Mouse (Mus musculus) neural tube, embryonic 15.5 days (tissue): ENCODE data around the gene Rab3a. TPM values are rescaled to one million over a fixed set of nuclear protein-coding genes. Genes with fewer than 3 reads are reported as not detected.

Source experiments
- ATAC-seq: fragments of 200-750 bp; cut with Nextera tagmentation; 2 replicates; pipeline ENCODE4 v1.8.0; 2017; ENCODE audit warnings: mild to moderate bottlenecking, moderate TSS enrichment, moderate library complexity; ENCODE audit not compliant: low FRiP score
- H3K27ac ChIP-seq: fragments of 300-500 bp; sonication (generic); replicated peaks from 2 replicates; pipeline ENCODE4 v1.5.1; 2015; ENCODE audit warnings: mild to moderate bottlenecking, inconsistent platforms
- H3K27me3 ChIP-seq: fragments of 300-500 bp; sonication (generic); replicated peaks from 2 replicates; pipeline ENCODE4 v1.6.1; 2015; ENCODE audit warnings: inconsistent platforms
- H3K36me3 ChIP-seq: fragments of 300-500 bp; sonication (generic); 2 replicates; pipeline ENCODE4 v1.6.1; 2015; ENCODE audit warnings: inconsistent platforms
- H3K4me1 ChIP-seq: fragments of 300-500 bp; sonication (generic); 2 replicates; pipeline ENCODE4 v1.6.1; 2015; ENCODE audit warnings: inconsistent platforms
- H3K4me2 ChIP-seq: fragments of 300-500 bp; sonication (generic); 2 replicates; pipeline ENCODE4 v1.6.1; 2015; ENCODE audit warnings: inconsistent platforms, mild to moderate bottlenecking, moderate library complexity
- H3K4me3 ChIP-seq: fragments of 300-500 bp; sonication (generic); replicated peaks from 2 replicates; pipeline ENCODE4 v1.5.1; 2015; ENCODE audit warnings: mild to moderate bottlenecking, inconsistent platforms
- H3K9ac ChIP-seq: fragments of 300-500 bp; sonication (generic); replicated peaks from 2 replicates; pipeline ENCODE4 v1.6.1; 2015; ENCODE audit warnings: mild to moderate bottlenecking, inconsistent platforms
- H3K9me3 ChIP-seq: fragments of 300-500 bp; sonication (generic); replicated peaks from 2 replicates; pipeline ENCODE4 v1.6.1; 2016; ENCODE audit warnings: inconsistent platforms
- WGBS: fragments of 180-500 bp; shearing (Covaris S2); methylation state at CpG from one replicate; pipeline ENCODE4 v1.1.7; 2015; ENCODE audit warnings: mixed read lengths; 5-methylcytosine and 5-hydroxymethylcytosine counted together
- polyA plus RNA-seq: library from polyadenylated mRNA; unstranded; fragments of >200 nt; fragmentation: Nextera tagmentation; extraction: Ambion mirVana; gene quantifications from 2 replicates; pipeline ENCODE4 v1.2.1, GENCODE M21; 2015

The Rab3a gene
- polyA plus RNA-seq: 536 and 627 TPM in 2 replicates

DNA sequence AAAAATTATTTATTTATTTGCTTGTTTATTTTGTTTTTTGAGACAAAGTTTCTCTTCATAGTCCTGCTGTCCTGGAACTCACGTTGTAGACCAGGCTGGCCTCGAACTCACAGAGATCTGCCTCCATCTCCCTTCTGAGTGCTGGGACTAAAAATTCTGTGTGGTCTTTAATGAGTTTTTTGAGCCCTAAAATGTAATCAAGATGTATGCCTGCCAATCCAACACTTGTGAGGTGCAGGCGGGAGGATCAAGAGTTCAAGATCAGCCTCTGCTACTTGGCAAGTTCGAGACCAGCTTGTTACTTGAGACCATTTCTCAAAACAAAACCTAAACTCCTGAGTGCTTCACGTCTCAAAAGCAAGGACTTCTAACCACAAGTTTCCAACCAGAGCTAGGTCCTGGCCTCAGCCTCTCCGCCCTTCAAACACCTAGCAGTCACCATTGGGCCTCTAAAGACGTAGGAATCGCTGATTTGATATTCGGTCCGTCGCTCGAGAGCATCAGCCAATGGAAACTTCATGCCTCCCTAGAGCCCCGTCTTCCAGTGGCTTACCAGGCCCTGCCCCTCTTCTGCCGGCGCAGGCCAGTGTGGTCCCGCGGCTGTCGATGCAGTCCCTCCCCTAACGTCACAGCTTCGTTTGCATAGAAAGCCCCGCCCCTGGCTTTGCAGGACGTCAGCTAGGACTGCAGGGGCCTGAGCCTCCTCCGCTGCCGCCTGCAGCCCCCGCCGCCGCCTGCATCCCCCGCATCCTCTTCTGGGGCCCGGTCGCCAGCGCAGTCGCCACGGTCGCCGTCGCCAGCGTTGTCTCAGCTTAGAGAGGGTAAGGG, at the start of gene Rab3a:
TSS of gene Rab3a (plus strand) at position 637 of the 828 bp plus-strand sequence.
- peaks cover 9% of the 10 kb centered on the region; the same call in 1 of the 2 replicates for H3K27me3 ChIP-seq
- H3K36me3 ChIP-seq: peaks cover 32% of the 10 kb centered on the region
- H3K4me2 ChIP-seq: peak within 1 kb of the TSS; percentile 73
- H3K4me1 ChIP-seq: peaks cover 46% of the 10 kb centered on the region
- peak within 1 kb of the TSS; percentile 78 for H3K9ac ChIP-seq
- H3K4me3 ChIP-seq: peak within 1 kb of the TSS; percentile 69
- WGBS: 9% methylated on average over 37 of the region's 37 CpGs
- peak; percentile 97 for ATAC-seq
- peak within 1 kb of the TSS; percentile 92 for H3K27ac ChIP-seq
- no peaks in the 10 kb centered on the region for H3K9me3 ChIP-seq

DNA sequence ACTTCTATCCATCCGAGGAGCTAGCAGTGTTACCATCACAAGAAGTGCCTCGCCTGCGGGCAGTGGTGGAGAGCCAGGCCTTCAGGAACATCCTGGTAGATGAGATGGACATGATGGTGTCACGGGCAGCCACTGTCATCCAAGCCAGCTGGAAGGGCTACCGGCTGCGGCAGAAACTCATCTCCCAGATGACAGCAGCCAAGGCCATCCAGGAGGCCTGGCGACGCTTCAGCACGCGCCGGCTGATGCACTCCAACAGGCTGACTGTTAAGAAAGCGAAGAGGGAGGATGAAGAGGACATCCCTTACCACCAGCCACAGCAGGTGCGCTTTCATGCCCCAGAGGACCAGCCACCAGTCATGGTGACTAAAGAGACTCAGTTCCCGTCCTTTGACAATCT, 46.2 kb upstream of the Rab3a start:
- Histone ChIP-seq H3K27me3 (no peaks in the 10 kb centered on the region), H3K4me2 (no peak overlapping the region), H3K36me3 (no peaks in the 10 kb centered on the region; the same call in 1 of the 2 replicates), H3K27ac (no peak overlapping the region), H3K9ac (no peak overlapping the region), H3K4me1 (peaks cover 8% of the 10 kb centered on the region), H3K4me3 (no peak overlapping the region), H3K9me3 (no peaks in the 10 kb centered on the region)
- WGBS: 93% methylated on average over 14 of the region's 14 CpGs
- ATAC-seq: no peak

DNA sequence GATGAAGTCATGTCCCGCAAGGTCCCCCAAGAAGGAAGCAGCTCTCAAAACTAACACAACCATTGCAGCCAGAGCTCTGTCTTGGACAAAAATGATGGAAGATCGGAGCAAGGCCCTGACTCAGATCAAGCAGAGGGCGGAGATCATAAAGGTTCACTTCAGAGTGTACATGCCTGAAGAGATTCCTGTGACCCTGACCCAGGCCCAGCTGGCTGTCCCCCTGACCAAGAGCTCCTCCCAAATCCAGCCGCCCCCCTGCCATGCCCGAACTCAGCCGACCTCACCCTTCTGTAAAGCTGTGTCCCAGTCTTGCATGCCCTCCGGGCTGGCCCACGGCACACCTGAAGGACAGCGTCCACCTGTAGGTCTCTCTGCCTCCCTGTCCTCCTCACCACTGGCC, 44.7 kb upstream of the Rab3a start:
- H3K36me3 ChIP-seq: no peaks in the 10 kb centered on the region
- no peaks in the 10 kb centered on the region for H3K27me3 ChIP-seq
- no peak overlapping the region for H3K9ac ChIP-seq
- H3K4me1 ChIP-seq: no peaks in the 10 kb centered on the region
- WGBS: 95% methylated on average over 9 of the region's 9 CpGs
- no peak overlapping the region for H3K27ac ChIP-seq
- H3K4me3 ChIP-seq: no peak overlapping the region
- H3K9me3 ChIP-seq: no peaks in the 10 kb centered on the region
- ATAC-seq: no peak
- no peak overlapping the region for H3K4me2 ChIP-seq

DNA sequence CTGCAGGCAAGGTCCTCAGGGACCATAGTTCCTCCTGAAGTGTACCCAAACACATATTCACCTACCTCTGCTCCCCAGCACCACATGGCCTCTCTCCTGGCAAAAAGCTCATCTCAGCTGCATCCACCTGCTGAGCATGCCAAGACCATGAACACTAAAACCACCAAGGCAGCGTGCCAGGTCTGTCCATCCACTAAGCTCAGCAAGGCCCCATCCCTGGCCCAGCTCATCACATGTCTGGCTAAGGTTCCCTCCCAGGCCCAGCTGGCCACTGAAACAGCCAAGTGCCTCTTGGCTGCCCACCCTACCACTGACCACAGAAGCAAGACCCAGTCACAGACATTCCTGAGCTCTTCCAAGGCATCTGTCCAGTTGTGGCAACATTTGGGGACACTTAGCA, 44.2 kb upstream of the Rab3a start:
- 95% methylated on average over 1 of the region's 1 CpGs for WGBS
- no peak for ATAC-seq

DNA sequence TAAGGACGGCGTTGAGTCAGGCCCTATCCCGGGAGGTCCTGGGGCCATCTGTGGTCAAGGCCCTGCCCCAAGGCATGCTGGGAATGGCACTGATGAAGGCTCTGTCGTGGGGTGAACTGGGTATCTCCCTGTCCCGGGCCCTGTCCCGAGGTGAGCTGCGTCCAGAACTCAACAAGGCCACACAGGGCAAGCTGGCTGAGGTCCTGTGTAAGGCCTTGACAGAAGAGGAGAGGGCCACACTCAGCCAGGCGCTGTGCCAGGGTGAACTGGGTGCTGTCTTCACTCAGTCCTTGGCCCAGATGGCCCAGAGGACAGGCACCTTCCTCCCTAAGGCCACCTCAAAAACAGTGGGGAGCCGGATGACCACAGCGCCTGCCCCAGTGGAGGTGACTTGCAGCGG, 43.4 kb upstream of the Rab3a start:
- ATAC-seq: no peak
- Histone ChIP-seq H3K9ac (no peak overlapping the region), H3K4me1 (no peaks in the 10 kb centered on the region), H3K4me3 (no peak overlapping the region), H3K4me2 (no peak overlapping the region), H3K9me3 (no peaks in the 10 kb centered on the region), H3K27ac (no peak overlapping the region), H3K36me3 (no peaks in the 10 kb centered on the region), H3K27me3 (no peaks in the 10 kb centered on the region)
- WGBS: 89% methylated on average over 11 of the region's 11 CpGs

More for the DNA sequence above, 44.2 kb upstream of the Rab3a start:
- Histone ChIP-seq H3K4me3 (no peak overlapping the region), H3K27ac (no peak overlapping the region), H3K9ac (no peak overlapping the region), H3K4me1 (no peaks in the 10 kb centered on the region), H3K36me3 (no peaks in the 10 kb centered on the region), H3K27me3 (no peaks in the 10 kb centered on the region), H3K9me3 (no peaks in the 10 kb centered on the region), H3K4me2 (no peak overlapping the region)

DNA sequence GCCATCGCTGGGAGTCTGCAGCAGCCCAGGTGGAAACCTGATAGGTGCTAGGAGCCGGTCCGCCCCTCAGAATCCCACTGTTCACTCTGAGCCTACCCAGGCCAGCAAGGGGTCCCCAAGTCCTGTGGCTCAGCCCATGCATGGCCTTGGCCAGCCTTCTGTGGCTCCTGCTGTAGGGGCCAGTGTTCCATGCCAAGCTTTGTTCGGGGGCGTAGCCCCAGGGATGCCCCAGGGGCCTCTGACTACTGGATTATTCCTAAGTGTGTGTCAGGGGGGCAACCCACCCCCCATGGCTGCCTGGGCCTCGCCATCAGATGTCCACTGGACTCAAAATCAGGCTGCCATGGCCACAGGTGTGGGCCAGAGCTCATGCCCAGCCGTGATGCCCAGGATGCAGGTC, 40.5 kb upstream of the Rab3a start:
- H3K4me1 ChIP-seq: no peaks in the 10 kb centered on the region
- H3K4me2 ChIP-seq: no peak overlapping the region
- H3K27ac ChIP-seq: no peak overlapping the region
- 0 out of 2 replicates have a peak, but pooled peaks cover 2% of the 10 kb centered on the region for H3K27me3 ChIP-seq
- H3K4me3 ChIP-seq: no peak overlapping the region
- WGBS: 87% methylated on average over 7 of the region's 7 CpGs
- no peaks in the 10 kb centered on the region for H3K36me3 ChIP-seq
- H3K9me3 ChIP-seq: no peaks in the 10 kb centered on the region
- H3K9ac ChIP-seq: no peak overlapping the region
- 0 out of 2 replicates have a peak, but pooled peaks have one; percentile 8 for ATAC-seq

DNA sequence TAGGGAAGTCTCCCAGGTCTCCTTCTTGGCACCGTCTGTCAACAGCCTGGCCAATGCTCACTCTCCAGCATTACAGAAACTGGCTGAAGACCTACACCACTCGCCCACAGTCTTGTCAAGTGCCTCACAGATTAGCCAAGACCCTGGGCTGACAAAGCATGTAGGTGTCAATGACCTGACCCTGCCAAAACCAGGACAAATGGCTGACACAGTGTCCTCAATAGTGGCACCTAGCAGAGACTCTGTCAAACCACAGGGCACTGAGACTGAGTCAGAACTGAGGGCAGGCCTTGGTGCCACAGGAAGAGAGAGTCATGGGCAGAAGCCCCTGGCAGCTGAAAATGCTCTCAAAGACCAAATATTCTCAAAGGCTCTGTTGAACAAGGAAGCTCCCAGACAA, 39.4 kb upstream of the Rab3a start:
- ATAC-seq: no peak
- Histone ChIP-seq H3K9ac (no peak overlapping the region), H3K4me3 (no peak overlapping the region), H3K27ac (no peak overlapping the region), H3K27me3 (peaks cover 2% of the 10 kb centered on the region; the same call in 1 of the 2 replicates), H3K9me3 (no peaks in the 10 kb centered on the region), H3K4me2 (no peak overlapping the region), H3K36me3 (no peaks in the 10 kb centered on the region), H3K4me1 (no peaks in the 10 kb centered on the region)
- 79% methylated on average over 2 of the region's 2 CpGs for WGBS

DNA sequence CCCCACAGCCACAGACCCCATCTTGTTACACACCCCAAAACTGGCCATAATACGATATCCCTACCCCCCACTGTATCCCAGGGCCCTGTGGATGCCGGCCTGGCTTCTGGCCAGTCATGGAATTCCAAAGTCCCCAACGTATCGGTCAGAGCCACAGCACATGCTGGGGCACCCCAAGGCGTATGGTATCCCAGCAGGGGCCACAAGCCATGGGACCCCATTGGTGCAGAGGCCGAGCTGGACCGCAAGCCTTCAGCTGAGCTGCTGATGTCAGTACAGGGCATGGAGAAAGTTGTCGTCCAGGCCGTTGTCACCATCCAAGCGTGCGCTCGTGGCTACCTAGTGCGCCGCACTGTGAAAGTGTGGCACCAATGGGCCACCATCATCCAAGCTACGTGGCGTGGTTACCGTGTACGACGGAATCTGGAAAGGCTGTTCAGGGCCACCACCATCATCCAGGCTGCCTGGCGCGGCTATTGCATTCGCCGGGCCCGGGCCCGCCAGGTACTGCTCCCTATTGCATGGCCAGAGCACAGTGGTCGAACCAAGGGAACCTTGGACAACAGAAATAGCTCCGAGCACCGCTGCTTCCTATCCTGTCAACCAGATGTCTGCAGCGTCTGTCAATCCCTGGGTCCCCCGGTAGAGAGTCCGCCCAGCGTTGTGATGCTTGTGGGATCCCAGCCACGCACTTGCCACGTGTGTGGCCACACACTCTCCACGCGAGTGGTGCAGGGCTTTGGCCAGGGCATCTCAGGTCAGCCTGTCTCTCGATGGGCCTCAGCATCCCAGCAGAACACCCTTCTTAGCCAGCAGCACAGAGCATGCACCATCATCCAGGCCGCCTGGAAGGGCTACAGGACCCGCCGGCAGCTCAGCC, 37.7 kb upstream of the Rab3a start:
- Histone ChIP-seq H3K36me3 (no peaks in the 10 kb centered on the region), H3K27me3 (peaks cover 2% of the 10 kb centered on the region; the same call in 1 of the 2 replicates), H3K27ac (no peak overlapping the region), H3K4me3 (no peak overlapping the region), H3K4me1 (no peaks in the 10 kb centered on the region), H3K4me2 (no peak overlapping the region), H3K9ac (no peak overlapping the region), H3K9me3 (no peaks in the 10 kb centered on the region)
- WGBS: 87% methylated on average over 40 of the region's 40 CpGs
- ATAC-seq: no peak

DNA sequence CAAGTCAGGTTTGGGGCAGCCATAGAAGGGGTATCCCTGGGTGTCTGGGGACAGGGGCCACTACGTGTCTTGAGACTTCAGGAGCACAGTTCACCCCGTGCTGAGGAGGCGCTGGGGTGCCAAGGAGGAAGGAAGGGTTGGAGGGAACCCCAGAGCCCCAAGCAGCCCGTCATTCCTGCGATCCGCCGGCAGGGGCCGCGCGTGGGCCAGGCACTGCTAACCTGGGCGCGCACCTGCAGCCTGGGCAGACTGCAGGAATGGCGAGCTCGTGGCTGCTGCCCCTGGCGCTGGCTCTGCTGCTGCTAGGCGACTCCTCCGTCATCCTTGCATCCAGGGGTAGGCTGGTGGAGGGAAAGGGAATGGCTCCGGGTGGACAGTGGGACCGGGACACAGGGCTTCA, 36.2 kb upstream of the Rab3a start, which contains the start of gene Gm3336:
TSS of gene Gm3336 (plus strand) at position 247 of the 400 bp plus-strand sequence.
- Histone ChIP-seq H3K9me3 (no peaks in the 10 kb centered on the region), H3K4me1 (no peaks in the 10 kb centered on the region), H3K9ac (no peak within 1 kb of the TSS), H3K4me3 (no peak within 1 kb of the TSS), H3K27ac (no peak within 1 kb of the TSS), H3K4me2 (peak within 1 kb of the TSS; percentile 29), H3K36me3 (no peaks in the 10 kb centered on the region), H3K27me3 (peaks cover 2% of the 10 kb centered on the region; the same call in 1 of the 2 replicates)
- 4% methylated on average over 19 of the region's 19 CpGs for WGBS
- ATAC-seq: no peak

DNA sequence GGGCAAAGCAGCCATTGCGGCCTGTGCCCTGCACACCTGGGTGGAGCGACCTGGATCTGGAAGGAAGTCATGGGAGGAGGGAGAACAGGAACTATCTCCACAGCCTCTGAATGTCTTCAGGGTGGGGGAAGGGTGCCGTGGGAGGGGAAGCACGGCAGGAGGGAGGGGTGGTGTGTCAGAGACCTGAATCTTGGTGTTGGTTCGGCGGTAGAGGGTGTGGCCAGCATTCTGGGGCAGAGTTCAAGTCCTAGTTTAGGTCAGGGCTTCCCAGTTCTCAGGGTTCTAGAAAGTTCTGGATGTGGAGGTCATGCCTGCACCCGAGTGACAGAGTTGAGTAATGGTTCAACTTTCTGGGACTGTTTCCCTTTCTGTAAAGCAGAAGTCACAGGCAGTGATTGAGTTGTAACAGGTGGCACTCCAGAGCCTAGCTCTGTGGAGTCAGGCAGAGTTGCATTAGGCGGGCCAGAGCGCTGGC, 34.6 kb upstream of the Rab3a start:
- Histone ChIP-seq H3K9ac (no peak overlapping the region), H3K4me2 (no peak overlapping the region), H3K27me3 (peaks cover 2% of the 10 kb centered on the region; the same call in 1 of the 2 replicates), H3K27ac (no peak overlapping the region), H3K4me1 (no peaks in the 10 kb centered on the region), H3K4me3 (no peak overlapping the region), H3K9me3 (no peaks in the 10 kb centered on the region), H3K36me3 (no peaks in the 10 kb centered on the region)
- 69% methylated on average over 9 of the region's 9 CpGs for WGBS
- ATAC-seq: no peak

DNA sequence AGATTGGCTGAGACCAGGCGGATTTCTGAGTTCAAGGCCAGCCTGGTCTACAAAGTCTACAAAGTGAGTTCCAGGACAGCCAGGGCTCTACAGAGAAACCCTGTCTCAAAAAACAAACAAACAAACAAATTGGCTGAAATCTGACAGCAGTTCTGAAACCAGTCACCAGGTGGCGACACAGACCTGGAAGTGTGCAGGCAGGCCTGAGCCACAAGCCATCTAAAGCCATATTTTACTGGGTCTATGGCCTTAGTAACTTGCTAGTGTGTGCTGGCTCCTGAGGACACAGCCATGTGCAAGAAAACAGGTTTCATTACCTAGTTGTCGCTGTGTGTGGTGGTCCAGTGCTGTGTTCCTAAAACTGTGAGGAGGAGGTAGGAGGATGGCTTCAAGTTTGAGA, 33.7 kb upstream of the Rab3a start:
- no peak overlapping the region for H3K9ac ChIP-seq
- 6% methylated on average over 3 of the region's 3 CpGs for WGBS
- H3K36me3 ChIP-seq: no peaks in the 10 kb centered on the region
- H3K4me3 ChIP-seq: no peak overlapping the region
- no peak overlapping the region for H3K4me2 ChIP-seq
- H3K4me1 ChIP-seq: no peaks in the 10 kb centered on the region
- H3K9me3 ChIP-seq: no peaks in the 10 kb centered on the region
- H3K27me3 ChIP-seq: peaks cover 2% of the 10 kb centered on the region; the same call in 1 of the 2 replicates
- no peak overlapping the region for H3K27ac ChIP-seq
- peak; percentile 56; the same call in 1 of the 2 replicates for ATAC-seq
